Mouse (Mus musculus) right cerebral cortex, adult 2 months (tissue): ENCODE results near the gene Cep41.

Experiments
- DNase-seq, 2 experiments: peaks; one replicate each; pipeline ENCODE4 v3.0.0; 2021 to 2022; ENCODE audit warnings: low spot score in 2 of 2

The Cep41 gene

DNA sequence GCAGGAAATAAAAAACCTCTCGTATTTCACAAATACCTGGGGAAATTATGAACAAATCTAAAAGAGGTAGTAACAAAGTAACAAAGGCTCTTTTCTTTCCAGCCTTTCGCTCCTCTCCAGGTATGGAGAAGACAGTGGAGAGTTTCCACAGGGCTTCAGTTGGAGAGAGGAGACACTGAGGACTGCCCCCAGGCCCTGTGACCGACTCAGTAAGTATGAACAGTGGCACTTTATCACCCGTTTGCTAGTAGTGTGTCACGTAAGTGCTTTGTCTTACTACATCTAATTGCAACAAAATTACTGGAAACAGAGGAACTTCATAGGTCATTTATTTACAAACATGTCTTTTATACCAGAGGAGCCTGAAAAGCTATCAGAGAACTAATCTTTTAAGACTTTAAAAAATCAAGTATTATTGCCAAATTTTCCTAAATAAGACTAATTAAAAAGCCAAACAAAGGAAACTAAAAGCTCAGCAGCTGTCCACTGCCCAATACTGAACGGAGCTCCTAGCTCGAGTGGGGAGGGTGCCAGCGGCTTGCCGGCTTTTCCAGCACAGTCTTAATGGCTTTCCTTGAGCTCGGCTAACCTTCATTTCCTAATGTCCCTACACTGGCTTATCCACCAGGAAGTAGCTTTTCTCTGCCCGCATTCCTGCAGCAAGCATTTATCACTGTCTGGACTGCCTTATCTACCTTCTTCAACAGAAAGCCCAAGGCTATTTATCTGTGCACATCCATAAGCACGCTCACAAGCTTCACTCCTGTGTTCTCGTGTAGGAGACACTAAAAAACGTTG is 19.6 kb downstream of the Cep41 start:
- DNase-seq, result no peak

DNA sequence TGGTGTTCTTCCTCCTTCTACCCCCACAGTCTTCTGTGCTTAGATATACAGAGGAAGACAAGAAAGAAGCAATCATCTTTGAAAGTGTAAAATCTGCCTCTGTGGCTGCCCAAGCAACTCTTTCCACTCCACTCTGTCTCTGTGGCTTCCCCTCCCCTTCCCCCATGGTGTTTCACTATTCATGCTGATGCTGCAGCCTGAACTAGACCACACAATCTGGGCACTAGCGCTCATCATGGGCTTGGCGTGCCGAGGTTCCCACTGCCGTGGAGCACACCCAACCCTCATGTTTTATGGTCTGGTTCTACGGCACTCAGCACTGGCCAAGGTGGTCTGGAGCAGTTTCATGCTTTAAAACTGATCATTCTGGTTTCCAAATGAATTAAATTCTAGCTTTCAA is 21.9 kb downstream of the Cep41 start:
- no peak for DNase-seq

DNA sequence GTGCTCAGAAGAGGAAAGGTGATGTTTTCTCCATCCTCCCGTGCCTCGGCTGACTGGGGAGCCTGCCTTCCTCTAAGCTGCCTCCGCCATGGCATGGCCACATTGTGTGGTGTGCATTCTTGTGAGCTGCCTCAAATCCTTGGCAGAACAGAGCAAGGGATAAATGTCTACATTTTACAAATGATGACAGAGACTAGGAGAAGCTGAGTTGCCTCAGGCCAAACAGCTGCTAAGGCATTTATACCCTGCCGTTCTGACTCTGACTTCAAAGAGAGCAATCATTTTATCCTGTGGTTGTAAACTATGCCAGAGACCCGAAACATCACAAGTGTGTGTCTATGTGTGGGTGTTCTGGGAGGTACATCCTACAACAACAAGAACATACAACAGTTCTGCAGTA is 26.0 kb downstream of the Cep41 start:
- no peak for DNase-seq

DNA sequence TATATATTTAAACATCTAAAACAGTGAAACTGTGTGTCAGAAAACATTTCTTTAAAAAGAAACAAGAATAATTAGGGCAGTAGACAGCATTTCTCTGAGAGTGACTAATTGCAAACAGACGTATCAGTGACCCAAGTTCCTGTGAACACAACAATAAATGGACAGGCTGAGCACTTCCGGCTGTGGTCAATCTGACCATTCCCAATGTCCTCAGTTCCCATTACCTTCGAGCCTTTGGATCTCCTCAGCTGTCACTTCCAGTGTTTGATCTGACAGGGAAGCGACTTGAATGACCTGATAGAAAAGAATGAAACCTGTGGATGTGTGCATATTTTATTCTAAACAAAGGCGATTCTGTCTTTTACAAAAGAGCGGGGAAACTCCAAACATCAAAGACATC is 27.5 kb downstream of the Cep41 start:
- no peak for DNase-seq

DNA sequence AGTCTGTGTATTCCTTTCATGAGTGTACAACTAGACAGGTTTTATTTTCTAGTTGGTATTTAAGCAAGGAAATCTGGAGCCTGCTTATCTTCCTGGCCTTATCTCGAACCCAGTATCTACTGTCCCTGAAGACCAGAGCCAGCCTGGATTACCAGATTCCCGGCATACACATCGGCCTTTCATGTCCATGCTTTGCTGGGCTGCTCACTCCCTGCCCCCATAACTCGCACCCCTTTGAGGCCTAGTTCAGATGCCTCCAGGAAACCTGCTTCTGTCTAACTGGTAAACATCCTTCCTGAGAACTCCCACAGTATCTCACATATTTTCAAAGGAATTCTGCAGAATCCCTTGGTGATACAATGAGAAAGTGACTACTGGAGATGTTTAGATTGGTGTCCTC is 28.3 kb downstream of the Cep41 start:
- DNase-seq, result no peak

- no peak for DNase-seq
Observed at GRCm38 (mm10) chr6:30664776-30665175, 28.8 kb downstream of the Cep41 start.

DNA sequence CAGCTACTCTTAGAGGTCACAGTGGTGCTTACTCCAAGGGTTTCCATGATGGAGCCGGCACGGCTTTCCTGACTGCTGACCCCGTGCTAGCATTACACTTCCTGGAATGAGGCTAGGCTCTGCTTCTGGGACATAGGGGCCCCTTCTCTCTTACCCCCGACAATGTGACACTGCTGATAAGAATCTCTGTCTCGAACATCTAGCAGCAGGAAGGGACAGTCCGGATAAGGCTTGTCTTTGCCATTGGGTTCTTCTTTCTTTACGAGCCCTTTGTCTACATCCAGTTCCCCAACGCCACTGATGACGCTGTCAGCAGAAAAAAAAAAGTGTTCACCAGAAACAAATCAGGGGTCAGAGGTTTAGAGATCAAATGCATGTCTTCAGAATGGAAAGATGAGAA is 34.9 kb downstream of the Cep41 start:
- no peak for DNase-seq

DNA sequence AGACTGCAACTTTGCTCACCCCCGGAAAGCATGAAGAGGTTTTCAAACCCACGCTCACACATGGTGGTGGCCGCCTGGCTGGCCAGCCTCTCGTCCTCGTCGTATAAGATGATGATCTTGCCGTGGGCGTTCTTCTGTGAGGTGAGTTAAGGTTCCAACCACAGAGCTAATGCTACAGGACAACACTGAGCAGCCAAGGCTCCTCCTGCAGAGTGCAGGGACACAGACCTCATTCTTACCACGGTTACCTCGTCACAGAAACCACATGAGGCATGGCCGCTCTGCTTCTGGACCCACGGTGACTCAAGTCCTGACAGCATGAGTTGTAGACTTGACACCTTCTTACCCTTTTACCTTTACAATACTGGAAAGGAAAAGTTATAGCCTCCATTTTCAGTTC is 36.3 kb downstream of the Cep41 start:
- no peak for DNase-seq

GRCm38 (mm10) chr6:30654932-30655331 is 38.6 kb downstream of the Cep41 start:
- DNase-seq, result no peak

DNA sequence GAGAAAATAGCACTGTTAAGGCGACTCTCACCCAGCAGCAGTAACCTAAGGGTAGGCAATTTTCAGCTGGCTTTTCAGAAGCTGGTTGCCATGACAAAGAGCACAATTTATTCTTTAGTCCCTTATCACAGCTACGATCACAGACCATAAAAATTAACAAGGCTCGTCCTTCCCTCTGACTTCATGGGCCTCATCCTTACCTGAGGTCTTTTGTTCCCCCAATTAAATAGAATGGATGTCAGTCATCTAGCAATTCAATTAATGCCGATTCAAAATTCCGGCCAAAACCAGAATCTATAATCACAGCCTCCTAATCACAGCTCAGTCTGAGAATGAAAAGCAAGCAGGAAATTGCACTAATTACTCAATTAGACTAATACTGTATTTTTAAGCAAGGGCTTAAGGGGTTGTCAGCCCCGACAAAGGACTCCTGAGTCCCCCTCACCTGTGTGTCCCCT is 39.1 kb downstream of the Cep41 start:
- no peak for DNase-seq

GRCm38 (mm10) chr6:30653518-30653917 is 40.0 kb downstream of the Cep41 start:
- no peak for DNase-seq

DNA sequence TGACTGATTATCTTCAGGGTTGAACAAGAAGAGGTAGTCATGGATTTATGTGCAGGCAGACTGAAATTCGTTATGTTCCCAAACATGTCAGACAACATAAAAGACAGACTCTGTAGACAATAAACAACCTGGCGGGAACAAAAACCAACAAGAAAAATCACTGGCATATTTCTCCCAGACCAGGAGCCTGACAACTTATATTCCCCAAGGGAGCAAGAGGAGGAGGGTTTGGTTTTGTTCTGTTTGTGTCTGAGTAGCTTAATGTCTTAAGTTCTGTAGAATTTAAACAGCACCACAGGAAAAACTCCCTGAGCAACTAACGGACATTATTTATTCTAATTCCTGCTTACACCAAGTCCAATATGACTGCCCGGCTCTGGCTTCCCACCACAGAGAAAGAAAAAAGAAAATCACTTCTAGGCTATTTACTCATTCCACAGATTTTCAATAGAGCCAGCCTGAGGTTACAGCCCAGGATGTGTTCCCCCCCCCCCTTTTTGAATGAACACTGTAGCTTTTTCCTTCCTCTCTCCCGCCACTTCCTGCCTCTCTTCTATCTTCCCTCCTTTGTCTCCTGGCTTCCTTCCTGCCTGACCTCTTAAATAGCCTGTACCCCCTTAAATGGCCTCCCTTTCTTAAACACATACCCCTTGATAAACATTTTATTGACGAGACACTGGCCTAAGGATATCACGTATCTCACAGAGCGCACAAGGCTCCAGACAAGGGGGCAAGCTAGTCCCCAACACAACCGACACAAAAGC is 40.9 kb downstream of the Cep41 start:
- DNase-seq, result no peak

- DNase-seq, result peak; percentile 37 to 41
Observed at GRCm38 (mm10) chr6:30649651-30650296, 43.8 kb downstream of the Cep41 start.

DNA sequence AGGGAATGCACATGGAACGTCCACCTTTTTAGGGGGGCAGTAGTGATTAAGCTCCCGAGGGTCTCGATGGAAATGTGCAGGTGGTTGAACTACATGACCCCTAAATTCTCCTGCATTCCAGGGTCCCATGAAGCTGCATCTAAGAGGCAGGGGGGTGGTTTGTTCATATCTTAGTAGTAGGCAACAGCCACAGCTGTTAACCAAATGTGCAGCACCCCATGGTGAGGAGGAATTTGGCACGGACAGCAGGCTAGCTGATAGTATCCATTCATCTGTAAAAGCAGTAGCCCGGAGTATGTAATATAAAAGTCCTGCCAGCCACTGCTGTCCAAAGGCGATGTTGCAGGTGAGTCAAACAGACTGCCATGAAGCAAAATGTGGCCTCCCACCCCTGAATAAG is 48.2 kb downstream of the Cep41 start:
- DNase-seq, result no peak

- no peak for DNase-seq
Observed at GRCm38 (mm10) chr6:30644462-30644861, 49.1 kb downstream of the Cep41 start.

- no peak for DNase-seq
Observed at GRCm38 (mm10) chr6:30643694-30644460, 49.7 kb downstream of the Cep41 start.

GRCm38 (mm10) chr6:30638674-30639268 is 54.8 kb downstream of the Cep41 start, which contains the start of gene Cpa1:
Gene Cpa1 (plus strand): TSS chr6:30639218.
- no peak for DNase-seq

DNA sequence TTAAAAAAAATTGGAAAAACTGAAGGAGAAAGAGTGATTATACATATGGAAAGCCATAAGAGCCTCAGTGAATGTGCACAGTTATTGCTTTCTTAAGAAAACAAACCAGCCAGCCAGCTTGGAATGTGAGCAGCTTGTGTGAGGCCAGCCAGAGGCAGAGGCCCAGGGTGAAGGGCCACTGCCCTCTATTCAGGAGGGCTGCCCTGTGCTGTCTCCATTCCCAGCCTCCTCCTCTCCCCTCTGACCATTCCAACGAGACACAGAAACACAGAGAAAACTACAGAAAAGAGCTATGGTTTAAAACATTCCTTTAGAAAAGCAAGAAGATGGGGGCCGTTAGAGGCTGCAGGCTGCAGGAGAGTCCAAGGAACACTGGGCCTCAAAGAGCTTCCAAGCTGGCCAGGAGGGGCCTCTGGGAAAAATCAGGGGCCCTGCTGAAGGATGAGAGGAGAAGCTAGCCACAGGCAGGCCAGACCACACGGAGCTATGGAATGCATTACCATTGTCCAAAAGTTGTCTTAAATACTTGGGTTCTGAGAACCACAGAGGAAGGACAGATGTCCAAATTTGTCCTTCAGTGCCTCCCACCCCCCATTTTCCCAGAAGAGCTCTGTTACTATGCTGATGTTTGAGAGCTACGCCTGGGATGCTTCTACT is 57.2 kb downstream of the Cep41 start:
- DNase-seq, result no peak

GRCm38 (mm10) chr6:30635361-30635862 is 58.1 kb downstream of the Cep41 start:
- no peak for DNase-seq

DNA sequence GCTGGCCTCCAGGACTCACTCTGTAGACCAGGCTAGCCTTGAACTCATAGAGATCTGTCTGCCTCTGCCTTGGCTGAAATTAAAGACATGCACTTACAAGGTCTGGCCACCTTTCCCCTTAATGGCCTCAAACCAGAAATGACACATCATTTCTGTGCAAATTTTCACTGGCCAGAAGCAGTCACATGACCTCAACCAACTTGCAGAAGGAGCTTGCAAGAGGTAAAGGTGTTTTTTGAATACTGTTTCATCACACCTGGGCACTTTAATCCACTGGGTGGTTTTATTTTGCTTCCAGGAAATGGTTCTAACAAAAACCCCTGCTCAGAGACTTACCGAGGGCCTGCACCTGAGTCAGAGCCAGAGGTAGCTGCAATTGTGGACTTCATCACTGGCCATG is 63.6 kb downstream of the Cep41 start:
- DNase-seq, result no peak

DNA sequence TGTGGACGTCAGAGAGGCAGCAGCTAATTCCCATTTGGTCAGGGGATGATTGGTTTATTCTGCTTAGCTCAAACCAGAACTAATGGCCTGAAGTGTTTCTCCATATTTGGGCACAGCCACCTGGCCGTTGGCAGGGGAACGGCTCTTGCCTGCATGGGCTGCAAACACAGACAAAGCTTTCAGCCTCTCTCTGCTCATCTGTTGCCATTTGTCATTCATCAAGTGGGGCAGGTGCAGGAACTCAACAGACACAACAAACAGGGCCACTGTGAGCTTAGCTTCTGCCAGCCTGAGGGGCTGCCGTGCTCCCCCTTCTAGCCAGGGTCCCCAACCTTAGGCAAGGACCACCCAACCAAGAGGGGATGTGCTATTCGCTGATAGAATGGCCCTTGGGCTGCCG is 65.4 kb downstream of the Cep41 start:
- DNase-seq, result peak; percentile 37 to 47
